Mouse (Mus musculus): ENCODE measurements around the gene Hnrnpl.

DNA sequence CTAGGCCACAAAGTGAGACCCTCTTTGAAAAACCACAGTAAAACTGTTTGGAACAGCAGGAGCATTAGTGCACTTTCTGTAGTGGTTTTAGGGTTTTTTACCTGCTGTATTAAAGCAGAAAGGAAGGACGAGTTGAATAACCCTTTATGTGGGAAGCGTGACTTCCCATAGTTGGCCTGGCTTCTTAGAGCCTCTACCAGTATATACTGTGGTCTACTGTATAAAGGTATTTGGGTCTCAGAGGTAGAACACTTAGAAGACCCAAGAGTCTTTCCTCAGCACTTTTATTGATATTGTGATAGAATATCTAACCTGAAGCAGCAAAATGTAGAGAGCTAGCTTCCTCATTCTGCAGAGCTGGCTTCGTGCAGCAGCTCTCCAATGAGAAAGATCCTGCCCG is 11.2 kb downstream of the Hnrnpl start:
- TF ChIP-seq CTCF (IDR thresholded peaks at IDR 0.05; ENCODE audit: low read depth) (no peak), EP300 (IDR thresholded peaks at IDR 0.05; ENCODE audit: low read depth) (no peak)
